Mouse (Mus musculus): Measurements from ENCODE around the gene Mkrn3.
A peak's percentile ranks its signal among the peaks of the same experiment; 100 is the strongest.

The Mkrn3 gene

DNA sequence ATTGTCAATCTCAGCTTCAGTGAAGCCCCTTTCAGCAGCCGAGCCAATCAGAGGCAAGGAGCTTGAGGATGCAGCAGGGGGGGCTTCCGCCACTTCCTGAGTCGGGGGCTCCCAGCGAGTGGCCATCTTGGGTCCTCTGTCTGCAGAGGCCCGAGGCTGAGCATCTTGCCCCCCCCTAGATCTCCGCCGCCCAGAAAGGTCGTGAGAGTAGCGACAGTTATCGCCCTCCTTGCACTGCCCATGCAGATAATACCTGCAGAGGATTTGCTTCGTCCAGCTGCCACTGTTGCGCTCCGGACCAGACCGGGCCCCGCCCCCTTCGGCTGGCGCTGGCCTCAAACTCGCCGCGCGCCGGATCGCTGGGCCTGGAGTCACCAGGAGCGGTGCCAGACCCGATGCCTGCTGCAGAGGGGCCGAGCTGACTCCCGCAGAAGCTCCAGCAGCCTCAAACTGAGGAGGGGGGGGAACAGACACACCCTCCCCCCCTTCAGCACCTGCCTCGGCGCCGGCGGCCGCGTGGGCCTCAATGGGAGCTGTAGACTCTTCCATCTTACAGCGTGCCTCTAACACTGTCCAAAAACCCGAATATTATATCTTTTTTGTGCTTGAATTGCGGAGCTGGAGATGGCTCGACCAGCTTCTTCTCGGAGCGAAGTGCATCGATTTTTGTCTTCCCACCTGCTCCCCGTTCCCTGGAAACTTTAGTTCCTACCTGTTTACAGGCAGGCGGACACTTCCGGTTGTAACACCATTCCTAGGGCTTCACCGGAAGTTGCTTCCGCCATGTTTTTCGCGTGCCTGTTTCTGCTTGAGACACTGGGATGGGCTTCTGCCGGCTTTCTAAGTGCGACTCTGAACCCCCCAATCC is at the start of gene Mkrn3:
Gene Mkrn3, minus strand, starts transcription at position 647 of the 868 bp plus-strand sequence.
- DNase-seq (ENCODE audit: low spot score) = peak; percentile 63

GRCm38 (mm10) chr7:62463878-62464755 is 44.2 kb upstream of the Mkrn3 start, which contains the start of gene Peg12:
Gene Peg12, minus strand, starts transcription at chr7:62464510.
- peak; percentile 55 for DNase-seq (ENCODE audit: low spot score)

GRCm38 (mm10) chr7:62463007-62463877 is 43.3 kb upstream of the Mkrn3 start:
- DNase-seq (ENCODE audit: low spot score) = peak; percentile 2

DNA sequence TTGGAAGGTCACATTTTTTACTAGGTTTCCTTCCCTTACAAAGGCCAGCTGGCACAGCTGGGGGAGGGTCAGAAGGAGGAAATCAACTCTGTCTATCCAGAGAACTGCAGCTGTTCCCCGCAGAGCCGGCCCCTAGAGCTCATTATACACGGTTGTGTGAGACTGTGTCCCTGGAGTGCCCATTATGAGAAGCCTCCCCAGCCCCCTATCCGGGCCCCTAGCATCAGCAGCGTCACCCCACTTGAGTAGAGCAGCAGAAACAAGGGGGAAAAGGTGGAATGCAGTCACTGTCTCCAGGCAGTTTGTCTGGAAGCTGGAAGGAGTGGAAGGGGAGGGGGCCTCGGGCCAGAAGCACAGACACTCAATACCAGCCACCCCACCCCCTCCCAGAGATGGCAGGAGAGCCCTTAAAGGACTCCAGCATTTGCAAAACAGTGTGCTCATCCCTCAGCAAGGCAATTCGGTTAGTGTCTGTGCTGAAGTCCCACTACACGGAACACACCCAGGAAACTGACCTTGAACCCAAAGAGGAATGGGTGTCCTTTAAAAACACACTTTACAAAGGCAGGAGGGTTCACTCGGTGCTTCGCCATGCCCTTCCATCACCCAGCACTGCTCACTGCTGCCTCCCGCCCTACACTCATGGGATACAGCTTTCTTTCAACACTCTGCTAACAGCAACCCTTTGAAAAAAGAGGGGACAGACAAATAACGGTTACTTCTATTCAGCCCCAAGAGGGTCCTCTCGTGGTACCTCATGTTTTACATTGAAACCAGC is 42.5 kb upstream of the Mkrn3 start:
- DNase-seq (ENCODE audit: low spot score) = peak; percentile 3

GRCm38 (mm10) chr7:62452353-62452752 is 32.4 kb upstream of the Mkrn3 start:
- no peak for DNase-seq (ENCODE audit: low spot score)

DNA sequence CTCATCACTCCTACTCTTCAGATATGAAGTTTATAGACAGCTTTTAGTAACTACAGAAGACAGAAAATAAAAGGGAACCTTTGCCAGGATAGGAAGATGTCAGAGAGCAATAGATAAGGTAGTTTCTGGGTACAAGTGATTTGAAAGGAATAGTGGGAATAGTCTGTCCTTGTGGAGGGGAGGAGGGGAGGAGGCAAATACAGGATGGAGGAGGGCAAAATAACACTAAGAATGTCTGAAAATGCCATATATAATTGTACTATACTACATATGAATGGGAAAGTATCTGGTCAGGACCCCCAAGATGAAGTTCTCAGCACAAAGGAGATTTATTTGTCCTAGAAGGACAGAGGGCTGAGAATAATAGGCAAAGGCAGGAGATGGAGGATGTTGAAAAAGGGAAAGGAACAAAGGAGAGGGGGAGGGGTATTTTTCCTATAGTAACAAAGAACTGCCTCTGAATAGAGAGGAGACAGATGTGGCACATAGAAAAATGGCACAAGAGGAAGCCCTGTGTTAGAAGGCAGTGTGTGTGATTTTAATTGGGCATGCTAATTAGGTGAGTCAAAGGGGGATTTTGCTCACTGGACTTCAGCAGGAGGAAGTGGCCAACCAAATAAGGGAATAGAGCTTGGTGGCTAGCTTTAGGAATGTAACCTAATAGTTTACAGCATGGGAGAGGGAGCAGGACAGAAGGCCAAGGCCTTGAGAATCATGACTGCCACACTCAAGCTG is 25.7 kb upstream of the Mkrn3 start:
- DNase-seq (ENCODE audit: low spot score) = no peak

- DNase-seq (ENCODE audit: low spot score) = no peak
Observed at GRCm38 (mm10) chr7:62436394-62436793, 16.5 kb upstream of the Mkrn3 start.

DNA sequence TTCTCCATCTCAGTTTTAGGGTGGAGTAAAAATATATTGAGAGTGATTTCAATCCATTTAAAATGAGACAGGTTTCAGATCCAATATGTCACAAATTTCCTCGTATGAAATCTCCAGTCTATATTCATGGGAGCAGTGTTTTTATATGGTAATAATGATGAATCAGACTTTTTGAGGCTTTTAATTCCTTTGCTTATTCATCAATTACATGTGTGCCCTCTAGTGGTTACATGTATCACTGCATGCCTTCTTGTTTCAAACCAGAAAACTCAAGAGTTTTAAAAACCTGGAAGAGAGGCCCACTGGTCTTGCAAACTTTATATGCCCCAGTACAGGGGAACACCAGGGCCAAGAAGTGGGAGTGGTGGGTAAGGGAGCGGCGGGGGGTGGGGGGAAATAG is 13.3 kb upstream of the Mkrn3 start:
- DNase-seq (ENCODE audit: low spot score) = no peak

DNA sequence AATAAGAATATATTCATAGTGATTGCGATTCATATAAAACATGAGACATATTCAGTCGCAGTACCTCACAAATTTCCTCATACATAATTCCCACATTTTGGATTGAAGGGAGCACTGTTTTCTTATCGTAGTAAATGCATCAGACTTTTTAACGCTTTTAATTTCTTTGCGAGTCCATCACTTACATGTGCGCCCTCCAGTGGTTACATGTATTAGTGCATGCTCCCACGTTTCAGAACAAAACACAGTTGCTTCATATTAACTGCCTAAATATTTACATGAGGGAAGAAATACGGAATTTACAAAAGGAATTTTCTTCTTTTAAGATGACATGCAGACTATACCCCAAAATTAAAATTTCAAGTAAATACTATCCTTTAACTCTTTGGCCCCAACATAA is 8.4 kb upstream of the Mkrn3 start:
- no peak for DNase-seq (ENCODE audit: low spot score)

DNA sequence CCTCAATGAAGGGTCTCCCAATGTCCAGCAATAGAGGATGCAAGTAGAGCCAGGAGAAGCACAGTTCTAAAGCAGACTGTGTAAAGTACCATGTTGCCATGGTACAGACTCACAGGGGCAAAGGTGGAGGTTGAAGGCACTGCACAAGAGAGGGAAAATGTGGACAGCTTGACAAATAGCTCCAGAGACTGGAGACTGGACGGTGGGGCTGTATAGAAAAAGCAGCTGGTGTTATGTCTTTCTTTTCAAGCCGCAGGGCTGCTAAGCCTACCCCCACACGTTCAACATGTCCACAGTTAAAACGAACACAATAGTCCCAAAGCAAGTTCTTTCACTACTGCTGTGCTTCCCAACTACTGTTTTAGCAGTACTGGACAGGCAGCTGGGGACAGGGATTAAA is 3.3 kb upstream of the Mkrn3 start:
- DNase-seq (ENCODE audit: low spot score) = no peak

DNA sequence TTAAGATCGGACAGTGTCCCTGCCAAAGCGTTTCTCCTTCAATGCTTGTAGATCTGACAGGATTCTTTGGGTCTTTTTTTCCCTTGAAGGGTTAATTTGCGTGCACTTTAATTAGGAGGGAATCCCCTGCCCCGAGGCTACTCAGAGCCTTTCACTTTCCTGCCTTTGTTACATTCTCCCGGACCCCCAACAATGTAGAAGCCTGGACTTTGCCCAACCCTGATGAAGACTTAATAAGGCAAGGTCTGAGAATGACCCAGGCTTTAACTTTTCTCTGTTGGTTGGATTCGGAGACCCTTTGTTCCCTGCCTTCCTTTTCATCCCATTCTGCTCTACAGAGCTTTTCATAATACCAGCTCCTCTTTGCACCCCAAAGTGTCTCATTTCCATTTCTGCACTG is 627 bp upstream of the Mkrn3 start:
- no peak for DNase-seq (ENCODE audit: low spot score)

GRCm38 (mm10) chr7:62419105-62419492 is 840 bp downstream of the Mkrn3 start:
- no peak for DNase-seq (ENCODE audit: low spot score)

GRCm38 (mm10) chr7:62418346-62418745 is 1.6 kb downstream of the Mkrn3 start:
- DNase-seq (ENCODE audit: low spot score) = no peak

DNA sequence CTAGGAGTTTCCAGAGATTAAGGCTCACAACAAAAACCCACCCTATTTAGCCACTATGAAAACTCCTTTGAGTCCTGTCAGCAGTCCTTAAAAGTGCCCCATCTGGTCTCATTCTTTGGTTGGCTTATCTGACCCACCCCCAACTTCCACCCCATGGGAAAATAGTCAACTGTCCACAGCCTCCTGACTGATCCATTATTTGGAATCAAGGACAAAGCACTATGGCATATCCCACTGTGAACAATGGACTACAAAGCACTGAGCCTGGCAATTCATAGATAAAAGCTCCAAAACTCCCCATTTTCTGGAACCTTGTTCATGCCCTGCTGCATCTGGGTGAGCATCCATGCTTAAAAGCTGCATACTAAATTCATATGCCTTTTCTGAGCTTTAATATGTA is 3.8 kb downstream of the Mkrn3 start:
- no peak for DNase-seq (ENCODE audit: low spot score)

DNA sequence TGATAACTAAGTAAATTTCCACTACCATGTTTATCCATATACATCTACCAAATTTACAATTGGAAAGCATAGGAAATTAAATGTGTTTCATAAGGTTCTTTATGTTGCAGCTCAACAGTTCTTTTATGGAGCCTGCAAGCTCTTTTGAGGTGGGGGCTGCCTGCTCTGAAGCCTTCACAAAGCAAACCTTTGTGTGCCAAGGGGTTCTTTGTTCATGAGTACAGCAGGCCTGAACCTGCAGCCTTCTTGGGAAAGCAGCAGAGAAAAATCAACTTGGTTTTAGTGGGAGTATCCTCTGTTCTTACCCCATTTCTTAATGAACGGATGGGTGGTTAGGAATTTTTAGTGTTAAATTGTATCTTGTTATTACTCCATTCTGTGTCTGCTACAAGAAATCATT is 4.7 kb downstream of the Mkrn3 start:
- DNase-seq (ENCODE audit: low spot score) = no peak

DNA sequence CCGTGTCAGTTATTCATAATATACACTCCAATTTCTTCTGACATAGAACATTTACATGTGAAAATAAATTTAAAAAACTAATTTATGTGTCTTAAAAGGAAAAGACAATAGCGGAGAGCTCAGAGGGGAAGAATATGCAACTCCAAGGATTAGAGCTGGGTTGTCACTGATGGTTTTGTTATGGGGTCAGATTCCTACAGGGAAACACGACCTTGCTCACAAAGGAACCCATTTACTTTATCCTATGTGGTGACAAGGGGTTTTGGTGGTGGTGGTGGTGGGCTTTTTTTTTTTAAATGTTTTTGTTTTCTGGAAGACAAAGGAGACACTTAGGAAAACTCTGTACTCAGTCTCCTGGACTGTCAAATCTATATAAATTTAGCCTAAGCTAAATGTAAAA is 12.1 kb downstream of the Mkrn3 start:
- no peak for DNase-seq (ENCODE audit: low spot score)

DNA sequence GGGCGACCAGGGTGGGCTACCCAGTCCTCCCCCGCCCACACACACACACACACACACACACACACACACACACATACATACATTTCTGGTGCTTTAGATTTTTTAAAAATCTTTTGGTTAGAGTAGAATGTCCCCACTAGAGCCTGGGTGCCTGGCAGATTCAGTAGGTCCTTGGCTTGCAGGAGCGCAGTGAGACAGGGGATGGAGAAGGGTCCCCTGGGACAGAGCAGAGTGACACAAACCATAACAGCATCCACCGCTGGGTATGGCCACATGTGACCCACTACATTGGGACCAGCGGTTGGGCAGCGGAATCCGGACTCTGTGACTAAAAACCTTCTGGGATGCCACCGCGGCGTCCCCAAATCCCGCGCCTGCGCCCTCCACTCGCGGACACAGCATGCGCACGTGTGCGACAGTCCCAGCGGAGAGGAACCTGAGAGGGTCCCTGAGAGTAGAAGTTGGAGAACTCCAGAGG is 13.3 kb downstream of the Mkrn3 start:
- no peak for DNase-seq (ENCODE audit: low spot score)

- DNase-seq (ENCODE audit: low spot score) = no peak
Observed at GRCm38 (mm10) chr7:62392202-62392601, 27.7 kb downstream of the Mkrn3 start.

- no peak for DNase-seq (ENCODE audit: low spot score)
Observed at GRCm38 (mm10) chr7:62388291-62388690, 31.6 kb downstream of the Mkrn3 start.

- no peak for DNase-seq (ENCODE audit: low spot score)
Observed at GRCm38 (mm10) chr7:62382391-62382790, 37.5 kb downstream of the Mkrn3 start.
